Mouse (Mus musculus) ES-E14 (cell line): ENCODE measurements at regions not wholly inside any gene's neighbourhood (a gene's known extent, or its start where the extent isn't known, plus 50 kb on each side); places are given as distances from the start of the nearest gene placed in this dataset.

ENCODE experiments used
- DNase-seq: peaks from one replicate; pipeline ENCODE4 v3.0.0-alpha.2; 2013; ENCODE audit warnings: low read depth, low spot score
- H3K27ac ChIP-seq: 2 replicates; pipeline ENCODE4 v1.5.1; 2012; ENCODE audit warnings: low read depth, mild to moderate bottlenecking, low read length, moderate library complexity, mixed read lengths; ENCODE audit not compliant: poor library complexity, insufficient read depth, severe bottlenecking
- H3K36me3 ChIP-seq: 2 replicates; pipeline ENCODE4 v1.6.1; 2012; ENCODE audit warnings: mild to moderate bottlenecking, low read length, moderate library complexity, mixed read lengths; ENCODE audit not compliant: control insufficient read depth, poor library complexity, insufficient read depth, severe bottlenecking
- H3K4me1 ChIP-seq, 2 experiments: fragments of 150-350 bp in 1 of 2; sonication (generic) in 1 of 2; 2 replicates each; pipeline ENCODE4 v1.6.1; 2012; ENCODE audit warnings: low read length in 2 of 2, mild to moderate bottlenecking in 1 of 2, mixed read lengths in 1 of 2; ENCODE audit not compliant: control insufficient read depth in 2 of 2, insufficient read depth in 2 of 2, poor library complexity in 1 of 2
- H3K4me3 ChIP-seq, 2 experiments: fragments of 150-350 bp in 1 of 2; sonication (generic) in 1 of 2; 2 replicates each; pipeline ENCODE4 v1.5.1; 2012; ENCODE audit warnings: low read length in 2 of 2, low read depth in 1 of 2, mild to moderate bottlenecking in 1 of 2, mixed read lengths in 1 of 2; ENCODE audit not compliant: insufficient read depth in 1 of 2, poor library complexity in 1 of 2, severe bottlenecking in 1 of 2
- H3K9ac ChIP-seq: 2 replicates; pipeline ENCODE4 v1.6.1; 2012; ENCODE audit warnings: low read depth, mild to moderate bottlenecking, low read length, mixed read lengths; ENCODE audit not compliant: poor library complexity, insufficient read depth, severe bottlenecking
- H3K9me3 ChIP-seq: fragments of 150-350 bp; sonication (generic); 2 replicates; pipeline ENCODE4 v1.6.1; 2012; ENCODE audit warnings: low read depth, mild to moderate bottlenecking, low read length; ENCODE audit not compliant: control insufficient read depth, insufficient read depth
- CHD2 ChIP-seq: IDR thresholded peaks from 2 replicates; pipeline ENCODE4 v1.6.1; 2014; ENCODE audit warnings: mild to moderate bottlenecking, low read depth, low read length, inconsistent platforms
- HCFC1 ChIP-seq: IDR thresholded peaks from 2 replicates; pipeline ENCODE4 v1.6.1; 2012; ENCODE audit warnings: low read length, inconsistent platforms, borderline replicate concordance; ENCODE audit not compliant: insufficient read depth
- MAFK ChIP-seq: IDR thresholded peaks from 2 replicates; pipeline ENCODE4 v1.6.1; 2014; ENCODE audit warnings: mild to moderate bottlenecking, low read depth, low read length, inconsistent platforms; ENCODE audit not compliant: insufficient read depth
- ZC3H11A ChIP-seq: IDR thresholded peaks from 2 replicates; pipeline ENCODE4 v1.6.1; 2012; ENCODE audit warnings: low read depth, mild to moderate bottlenecking, inconsistent platforms, low read length, borderline replicate concordance
- ZNF384 ChIP-seq: IDR thresholded peaks from 2 replicates; pipeline ENCODE4 v1.6.1; 2012; ENCODE audit warnings: low read depth, low read length, inconsistent platforms
- in situ Hi-C, 2 experiments: fragments of 600-800 bp; cut with MboI; formaldehyde crosslinking; loops; one replicate each; pipeline ENCODE4 v1.15.1; 2025; ENCODE audit warnings: low sequenced_read_pairs in 2 of 2, inconsistent platforms in 1 of 2; ENCODE audit not compliant: unreplicated experiment in 2 of 2

DNA sequence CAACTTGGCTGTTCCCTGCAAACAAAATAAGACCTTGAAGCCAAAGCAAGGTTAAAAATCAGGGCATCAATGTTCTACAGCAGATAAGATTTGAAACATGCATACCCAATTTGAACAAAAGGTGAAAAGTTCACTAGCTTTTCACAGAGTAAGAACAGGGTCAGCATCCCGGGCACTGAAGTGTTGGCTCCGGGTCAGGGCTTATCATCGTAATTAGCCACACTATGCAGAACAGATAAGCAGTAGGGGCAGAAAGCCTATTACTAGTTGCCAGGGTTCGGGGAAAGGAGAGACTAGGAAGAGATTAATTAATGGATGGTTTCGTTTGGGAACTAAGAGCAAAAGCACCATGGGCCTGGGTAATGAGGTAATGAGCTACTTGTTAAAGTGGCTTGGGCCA, 131.7 kb upstream of the Gpc5 start:
- Histone ChIP-seq H3K36me3 (no peaks in the 10 kb centered on the region), H3K4me3 (no peak overlapping the region), H3K4me1 (no peaks in the 10 kb centered on the region), H3K9ac (no peak overlapping the region), H3K9me3 (no peaks in the 10 kb centered on the region), H3K27ac (no peak overlapping the region)
- no peak for TF ChIP-seq ZNF384
- no peak for TF ChIP-seq HCFC1
- TF ChIP-seq CHD2 = no peak
- TF ChIP-seq ZC3H11A = no peak
- no peak for TF ChIP-seq MAFK
- no peak for DNase-seq
- in situ Hi-C loops = no loop called here

DNA sequence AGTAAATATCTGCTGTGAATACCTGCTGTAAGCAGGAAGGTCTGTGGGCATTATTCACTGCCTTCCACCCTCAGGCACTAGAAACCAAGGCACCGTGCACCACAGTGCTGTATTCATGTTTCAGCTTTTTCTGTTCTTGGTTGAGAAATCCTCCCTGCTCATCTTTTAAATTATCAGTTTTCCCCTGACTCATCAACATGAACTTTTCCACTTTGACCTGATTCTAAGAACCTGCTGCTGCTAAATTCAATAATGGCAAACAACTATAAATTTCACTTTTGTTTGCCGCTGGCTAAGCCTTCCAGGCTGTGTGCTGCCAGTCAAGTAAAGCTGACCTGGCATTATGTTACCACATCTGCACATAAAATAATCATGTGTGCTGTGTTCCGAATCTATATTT, 126.1 kb upstream of the Gpc5 start:
- no peak for TF ChIP-seq ZC3H11A
- no peak for TF ChIP-seq HCFC1
- no peak for TF ChIP-seq ZNF384
- TF ChIP-seq CHD2 = no peak
- no peak for TF ChIP-seq MAFK
- H3K4me3 ChIP-seq = no peak overlapping the region
- no peak overlapping the region for H3K9ac ChIP-seq
- H3K27ac ChIP-seq = no peak overlapping the region
- in situ Hi-C loops = no loop called here
- H3K9me3 ChIP-seq = no peaks in the 10 kb centered on the region
- no peak for DNase-seq
- H3K4me1 ChIP-seq = no peaks in the 10 kb centered on the region
- no peaks in the 10 kb centered on the region for H3K36me3 ChIP-seq

DNA sequence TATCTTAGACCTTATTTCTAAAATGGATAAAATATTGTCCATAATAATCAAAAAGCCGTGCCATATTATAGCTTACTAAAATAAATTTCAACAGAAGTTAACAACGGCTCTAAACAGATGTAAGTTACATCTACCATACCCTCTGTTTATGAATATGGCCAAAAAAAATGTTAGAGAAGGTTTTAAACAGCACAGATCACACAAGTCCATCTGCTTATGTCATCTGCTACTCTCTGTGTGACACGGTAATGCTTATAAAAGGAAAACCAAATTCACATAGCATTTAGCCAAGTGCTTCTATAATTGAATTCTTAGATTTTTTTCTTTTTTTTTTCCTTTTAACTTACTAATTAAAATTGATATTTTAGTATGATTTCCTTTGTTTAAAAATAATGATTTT, 123.0 kb upstream of the Gpc5 start:
- Histone ChIP-seq H3K4me3 (no peak overlapping the region), H3K36me3 (no peaks in the 10 kb centered on the region), H3K9ac (no peak overlapping the region), H3K9me3 (no peaks in the 10 kb centered on the region), H3K4me1 (no peaks in the 10 kb centered on the region), H3K27ac (no peak overlapping the region)
- in situ Hi-C loops = no loop called here
- no peak for DNase-seq
- TF ChIP-seq ZNF384 (no peak), MAFK (no peak), CHD2 (no peak), HCFC1 (no peak), ZC3H11A (no peak)

DNA sequence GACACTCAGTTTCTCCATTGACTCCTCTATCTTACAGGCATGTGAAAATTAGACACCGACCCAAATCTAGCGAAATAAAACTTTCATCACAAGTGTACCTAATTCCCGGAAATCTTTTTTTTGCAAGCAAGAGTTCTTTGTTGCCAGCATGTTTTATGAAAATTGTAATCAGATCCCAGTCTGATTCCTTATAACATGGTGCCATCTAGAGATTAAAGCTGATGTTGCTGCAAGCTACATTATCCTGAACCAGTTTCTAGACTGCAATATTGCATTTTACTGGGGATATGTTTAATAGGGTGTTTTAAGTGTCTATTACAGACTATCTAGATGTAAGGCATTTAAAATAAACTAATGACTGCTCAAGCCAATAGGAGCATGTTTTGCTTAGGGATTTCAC, 110.9 kb upstream of the Gpc5 start:
- in situ Hi-C loops = no loop called here
- no peak overlapping the region for H3K9ac ChIP-seq
- no peak for DNase-seq
- no peaks in the 10 kb centered on the region for H3K9me3 ChIP-seq
- no peak overlapping the region for H3K4me3 ChIP-seq
- no peak overlapping the region for H3K27ac ChIP-seq
- TF ChIP-seq ZNF384 (no peak), ZC3H11A (no peak), HCFC1 (no peak), CHD2 (no peak), MAFK (no peak)
- H3K4me1 ChIP-seq = no peaks in the 10 kb centered on the region
- H3K36me3 ChIP-seq = no peaks in the 10 kb centered on the region

DNA sequence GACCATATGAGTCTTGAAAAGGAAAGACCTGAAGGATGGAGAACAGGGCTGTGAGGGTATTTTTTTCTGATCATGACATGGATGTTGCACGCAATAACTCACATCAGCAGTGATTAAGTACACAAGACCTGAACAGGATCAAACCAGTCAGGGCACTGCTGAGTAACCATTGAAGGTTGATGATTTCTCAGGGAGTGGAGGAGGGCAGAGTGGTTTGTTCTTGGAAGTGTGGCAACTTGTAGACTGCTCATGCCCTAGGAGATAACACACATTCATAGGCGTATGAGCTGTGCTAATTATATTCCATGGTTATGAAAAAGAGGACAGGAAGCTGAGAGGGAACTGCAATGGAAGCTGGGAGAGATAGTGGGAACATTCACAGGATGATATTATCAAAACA, 88.8 kb upstream of the Gpc5 start:
- H3K9ac ChIP-seq = no peak overlapping the region
- DNase-seq = no peak
- TF ChIP-seq ZC3H11A (no peak), MAFK (no peak), CHD2 (no peak), HCFC1 (no peak), ZNF384 (no peak)
- no peak overlapping the region for H3K27ac ChIP-seq
- no peaks in the 10 kb centered on the region for H3K9me3 ChIP-seq
- no peaks in the 10 kb centered on the region for H3K36me3 ChIP-seq
- no peaks in the 10 kb centered on the region for H3K4me1 ChIP-seq
- in situ Hi-C loops = no loop called here
- H3K4me3 ChIP-seq = no peak overlapping the region
